In genomic region chr15:27467081-27467491, GRCm38 (mm10) we compare ENCODE assay signal across 8 mouse cellular contexts. TPM values are rescaled to one million over a fixed set of nuclear protein-coding genes. Genes with fewer than 3 reads are reported as not detected.
DNase-seq lines count a peak whose midpoint lies in the region; ATAC-seq and TF ChIP-seq lines count a peak whose summit lies in the region.

No protein-coding gene starts in this region.

- H3K9me3 ChIP-seq in limb, embryonic 12.5 days, result no peaks in the 10 kb centered on the region

- peak; percentile 77 for DNase-seq in cerebellum, adult 9-10 months
- DNase-seq in cerebellum, postnatal 4 days (ENCODE audit: low spot score in 2 of 2), result no peak
- no peak for DNase-seq in thymus, adult 2 months
- DNase-seq in thymus, adult 18-20 months, result no peak
- no peak for DNase-seq in c-Kit-positive CD71-positive TER-119-positive erythroid progenitor cells, embryonic 14.5 days (ENCODE audit: low spot score)
- no peak for DNase-seq in cerebellum, postnatal 36 days

- H3K4me1 ChIP-seq in thymus, adult 2 months (replicated peaks; ENCODE audit: control insufficient read depth, insufficient read depth, low read length), result peaks cover 12% of the 10 kb centered on the region
- H3K4me1 ChIP-seq in limb, embryonic 12.5 days (replicated peaks), result peaks cover 6% of the 10 kb centered on the region; the same call in 1 of the 2 replicates
- peaks cover 5% of the 10 kb centered on the region; the same call in 1 of the 2 replicates for H3K4me1 ChIP-seq in small intestine, adult 2 months (ENCODE audit: control insufficient read depth, insufficient read depth, insufficient read length, low read length)

- H3K9ac ChIP-seq in limb, embryonic 12.5 days (replicated peaks), result peak overlapping the region; percentile 79

- H3K36me3 ChIP-seq in thymus, adult 2 months (ENCODE audit: control insufficient read depth, insufficient read depth, low read length), result no peaks in the 10 kb centered on the region
- H3K36me3 ChIP-seq in limb, embryonic 12.5 days, result no peaks in the 10 kb centered on the region
- no peaks in the 10 kb centered on the region for H3K36me3 ChIP-seq in small intestine, adult 2 months (ENCODE audit: control insufficient read depth, insufficient read depth, low read length)

- no peak for ATAC-seq in limb, embryonic 12.5 days (ENCODE audit: insufficient number of reproducible peaks, insufficient read depth, low FRiP score, low TSS enrichment, low read depth)

- no peak overlapping the region for H3K27ac ChIP-seq in thymus, adult 2 months (ENCODE audit: control insufficient read depth, insufficient read depth, low read length)
- H3K27ac ChIP-seq in limb, embryonic 12.5 days, result no peak overlapping the region
- peak overlapping the region; percentile 59; the same call in 1 of the 2 replicates for H3K27ac ChIP-seq in small intestine, adult 2 months (ENCODE audit: insufficient read depth, low read depth, low read length)

- no peak for TF ChIP-seq POLR2A in thymus, adult 2 months (IDR thresholded peaks at IDR 0.05; ENCODE audit: control insufficient read depth, extremely low read depth, insufficient read depth, low read length, poor library complexity)
- TF ChIP-seq POLR2A in small intestine, adult 2 months (IDR thresholded peaks at IDR 0.05; ENCODE audit: low read depth, low read length), result no peak

- H3K4me3 ChIP-seq in thymus, adult 2 months (ENCODE audit: control insufficient read depth, insufficient read depth, low read length), result peak overlapping the region; percentile 58
- H3K4me3 ChIP-seq in limb, embryonic 12.5 days (replicated peaks), result peak overlapping the region; percentile 75
- peak overlapping the region; percentile 95 for H3K4me3 ChIP-seq in small intestine, adult 2 months (ENCODE audit: low read depth, low read length)

- peaks cover 13% of the 10 kb centered on the region for H3K27me3 ChIP-seq in thymus, adult 2 months (ENCODE audit: control insufficient read depth, insufficient read depth, low read length)
- H3K27me3 ChIP-seq in limb, embryonic 12.5 days, result peaks cover 16% of the 10 kb centered on the region
- H3K27me3 ChIP-seq in small intestine, adult 2 months (ENCODE audit: control insufficient read depth, insufficient read depth, low read length), result no peaks in the 10 kb centered on the region

- TF ChIP-seq CTCF in thymus, adult 2 months (IDR thresholded peaks at IDR 0.05; ENCODE audit: borderline replicate concordance, control insufficient read depth, extremely low read depth, insufficient read depth, low read length, poor library complexity), result no peak
- no peak for TF ChIP-seq CTCF in small intestine, adult 2 months (IDR thresholded peaks at IDR 0.05; ENCODE audit: extremely low read depth, insufficient read length, insufficient replicate concordance, low read depth, low read length)

- 3% methylated on average over 25 of the region's 25 CpGs for whole genome bisulfite sequencing in thymus, adult 2 months
- WGBS in limb, embryonic 12.5 days, result under 1% methylated on average over 25 of the region's 25 CpGs
- under 1% methylated on average over 25 of the region's 25 CpGs for WGBS in small intestine, adult 2 months

- peak overlapping the region; percentile 88 for H3K4me2 ChIP-seq in limb, embryonic 12.5 days

RNA-seq across cellular contexts. Expression of gene Ank, which starts 0.6 kb away (rescaled TPM):
- polyA plus RNA-seq in thymus, adult 2 months (2012; rRNA removed), result 14.4 and 21.5 TPM in 2 replicates
- 5.4 and 6.6 TPM in 2 replicates for polyA plus RNA-seq in limb, embryonic 12.5 days (2016; fragmentation: Nextera tagmentation; extraction: Ambion mirVana)
- 29.3 and 40.6 TPM in 2 replicates for polyA plus RNA-seq in small intestine, adult 2 months (2012; rRNA removed)
